Mouse (Mus musculus) left cerebral cortex, adult 18-20 months (tissue): ENCODE results near the gene Ppif. TPM values are rescaled to one million over a fixed set of nuclear protein-coding genes. Genes with fewer than 3 reads are reported as not detected.

ENCODE experiments used
- DNase-seq, 2 experiments: peaks; one replicate each; pipeline ENCODE4 v3.0.0; 2021 to 2022; ENCODE audit warnings: low spot score in 2 of 2, mixed read lengths in 1 of 2
- total RNA-seq, 2 experiments: library from RNA; stranded (reverse); gene quantifications; 2 replicates each; pipeline ENCODE4 v1.2.3; 2021

The Ppif gene
- total RNA-seq, 2 experiments from 2014 or later, result 25.4 to 25.6 TPM

GRCm38 (mm10) chr14:25734736-25735716 is 41.1 kb downstream of the Ppif start:
- DNase-seq, result no peak

DNA sequence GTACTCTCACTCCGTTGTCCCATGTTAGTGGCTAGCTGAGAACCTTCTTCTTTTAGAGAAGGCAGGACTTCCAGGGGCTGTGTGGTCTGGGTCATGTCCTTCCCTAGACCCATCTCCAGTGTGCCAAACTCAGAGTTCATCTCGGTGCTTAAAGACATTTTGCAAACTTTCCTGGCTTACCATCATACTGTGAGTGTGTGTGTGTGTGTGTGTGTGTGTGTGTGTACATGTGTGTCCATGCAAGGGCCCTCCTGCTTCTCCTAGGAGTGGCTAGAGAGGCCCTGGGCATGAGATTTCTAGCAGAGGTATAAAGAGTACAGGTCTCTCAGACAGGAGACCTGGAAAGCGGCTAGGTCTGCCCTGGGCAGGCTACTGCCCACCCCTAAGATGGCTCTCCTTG is 42.2 kb downstream of the Ppif start:
- DNase-seq, result no peak

DNA sequence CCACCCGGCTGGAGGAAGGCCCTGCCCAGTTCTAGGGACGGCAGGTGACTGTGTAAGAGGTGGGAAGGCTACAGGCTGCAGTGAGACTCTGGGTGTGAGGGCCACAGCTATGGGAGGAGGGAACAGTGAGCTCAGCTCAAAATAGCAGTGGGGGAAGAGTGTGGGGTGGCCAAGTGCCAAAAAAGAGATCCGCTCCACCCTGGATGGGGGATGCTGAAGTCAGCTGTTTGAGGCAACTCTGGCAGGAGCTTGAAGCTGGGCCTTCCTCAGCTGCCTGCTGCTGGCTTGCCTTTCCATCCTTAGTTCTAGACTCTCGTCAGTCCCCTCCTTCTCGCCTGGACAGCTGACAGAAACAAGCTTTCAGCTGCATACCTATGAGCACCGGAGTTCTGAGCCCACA is 42.6 kb downstream of the Ppif start:
- DNase-seq, result peak; percentile 62 to 67

DNA sequence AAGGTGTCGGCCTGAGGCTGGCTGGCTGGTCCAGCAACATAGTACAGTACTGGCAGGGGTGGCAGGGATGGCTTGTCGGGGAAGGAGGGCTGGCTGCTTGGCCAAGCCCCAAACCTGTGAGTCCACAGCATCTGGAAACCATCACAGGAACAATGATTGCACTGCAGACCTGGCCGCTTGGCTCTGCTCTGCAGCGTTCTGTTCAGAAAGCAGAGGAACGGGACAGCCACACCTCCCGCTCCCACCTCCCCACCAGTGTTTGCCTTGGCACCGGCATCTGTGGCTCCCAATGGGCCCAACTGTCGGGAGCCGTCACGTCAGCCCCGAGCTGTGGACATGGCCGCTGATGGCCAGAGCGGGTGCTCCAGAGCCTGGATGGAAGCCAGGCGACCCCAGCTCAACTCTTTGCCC is 44.6 kb downstream of the Ppif start:
- peak in 1 of 2 experiments; percentile 34 for DNase-seq

DNA sequence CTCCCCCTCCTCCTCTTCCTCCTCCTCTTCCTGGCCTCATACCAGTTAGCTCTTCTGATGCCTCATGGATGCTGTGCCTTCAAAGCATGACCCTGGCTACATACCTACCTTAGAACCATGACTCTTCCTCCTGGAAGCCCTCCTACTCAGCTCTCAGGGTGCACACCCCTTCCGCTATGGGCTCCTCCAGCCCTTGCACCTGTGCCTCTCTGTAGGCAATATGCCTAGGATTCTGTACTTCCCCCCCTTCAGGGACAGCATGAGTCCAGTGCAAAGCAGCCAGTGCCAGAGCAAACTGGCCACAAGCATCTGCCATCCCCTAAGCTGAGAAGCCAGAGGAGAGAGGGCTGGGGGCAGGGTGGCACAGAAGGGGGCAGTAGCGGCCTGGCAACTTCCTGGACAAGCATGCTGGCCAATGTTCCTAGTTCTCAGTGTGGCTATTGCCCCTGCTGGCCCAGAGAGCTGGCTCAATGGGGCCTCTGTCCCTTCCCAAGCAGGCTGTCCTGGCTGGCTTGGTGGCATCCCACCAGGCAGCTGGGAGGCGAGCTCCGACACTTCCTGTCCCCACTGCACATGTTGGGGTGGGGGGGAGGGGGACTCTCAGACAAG is 46.1 kb downstream of the Ppif start:
- DNase-seq, result peak; percentile 48 to 62

- DNase-seq, result no peak
These were observed 47.3 kb downstream of the Ppif start for GRCm38 (mm10) chr14:25741211-25741610.

DNA sequence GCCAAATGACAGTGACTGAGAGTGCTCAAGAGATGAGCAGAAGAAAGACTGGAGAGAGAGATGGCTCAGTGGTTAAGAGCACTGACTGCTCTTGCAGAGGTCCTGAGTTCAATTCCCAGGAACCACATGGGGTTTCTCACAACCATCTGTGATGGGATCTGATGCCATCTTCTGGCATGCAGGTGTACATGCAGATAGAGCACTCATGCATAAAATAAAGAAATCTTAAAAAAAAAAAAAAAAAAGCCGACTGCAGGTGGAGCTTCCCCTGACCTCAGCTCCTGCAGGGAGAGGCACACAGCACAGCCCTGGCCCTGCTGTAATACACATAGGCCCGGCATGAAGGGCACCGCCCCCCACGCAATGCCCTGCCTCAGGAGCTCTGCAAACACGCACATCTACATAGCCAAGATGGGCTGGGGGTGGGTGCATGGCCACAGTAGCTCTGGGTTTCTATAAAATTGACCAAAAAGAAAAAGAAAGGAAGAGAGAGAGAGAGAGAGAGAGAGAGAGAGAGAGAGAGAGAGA is 48.0 kb downstream of the Ppif start:
- no peak for DNase-seq

- no peak for DNase-seq
These were observed 49.0 kb downstream of the Ppif start for GRCm38 (mm10) chr14:25742943-25743342.

GRCm38 (mm10) chr14:25745365-25746184 is 51.6 kb downstream of the Ppif start:
- DNase-seq, result no peak

DNA sequence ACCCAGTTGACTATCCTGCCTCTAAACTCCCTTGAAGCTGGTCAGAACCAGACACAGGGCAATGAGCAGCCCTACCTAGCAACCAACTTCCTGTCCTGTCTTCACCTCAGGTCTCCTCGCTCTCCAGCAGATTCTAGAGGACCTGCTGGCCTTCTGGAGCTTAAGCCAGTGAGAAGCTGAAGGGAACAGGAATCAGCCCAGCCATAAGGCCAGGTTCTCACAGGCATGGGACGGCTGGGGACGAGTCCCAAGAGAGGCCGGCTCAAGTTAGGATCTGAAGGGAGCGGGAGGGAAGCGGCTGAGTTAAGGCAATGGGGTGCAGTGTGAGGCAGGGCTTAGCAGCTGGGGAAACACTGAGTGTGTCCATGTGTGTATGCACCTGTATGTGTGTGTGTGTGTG is 52.4 kb downstream of the Ppif start:
- no peak for DNase-seq

GRCm38 (mm10) chr14:25746971-25747945 is 53.3 kb downstream of the Ppif start:
- DNase-seq, result no peak

DNA sequence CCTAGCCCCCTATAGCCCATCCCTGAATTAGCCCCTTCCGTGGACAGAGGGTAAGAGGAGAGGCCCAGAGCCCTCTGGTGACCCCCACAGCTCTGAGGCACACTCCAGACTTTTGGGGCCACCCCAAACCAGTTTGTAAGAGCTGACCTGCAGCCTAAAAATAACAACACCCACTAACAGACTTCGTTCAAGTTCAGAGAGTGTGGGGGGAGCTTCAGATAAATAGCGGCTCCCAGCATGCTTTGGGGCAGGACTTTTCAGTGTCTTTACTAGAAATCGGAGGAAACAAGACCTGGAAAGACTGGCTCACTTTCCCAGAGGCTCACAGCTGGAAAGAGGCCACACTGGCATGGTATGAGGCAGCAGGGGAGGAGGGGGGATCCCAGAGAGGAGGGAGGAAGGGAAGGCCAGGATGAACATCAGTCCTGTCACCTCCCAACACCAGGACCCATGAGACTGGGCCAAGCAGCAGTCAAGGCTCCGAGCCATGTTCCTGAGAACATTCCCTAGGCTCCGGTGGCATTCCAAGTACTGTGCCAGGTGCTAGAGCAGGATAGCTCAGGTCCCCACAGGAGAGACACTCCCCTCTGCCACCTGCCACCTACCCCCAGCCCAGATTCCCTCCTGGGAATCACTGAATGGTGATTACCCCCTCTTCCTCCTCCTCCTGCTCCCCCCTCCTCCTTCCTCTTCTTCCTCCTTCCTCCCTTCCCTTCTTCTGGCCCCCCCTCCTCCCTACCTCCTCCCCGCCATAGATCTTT is 54.2 kb downstream of the Ppif start:
- DNase-seq, result no peak

GRCm38 (mm10) chr14:25749143-25749909 is 55.4 kb downstream of the Ppif start:
- no peak for DNase-seq

Other genes starting within 250 kb of the Ppif start
- 100 to 1,000 TPM in 1 of 2 experiments, 10 to 100 TPM in 1; 89.2 to 100 TPM for gene Zmiz1, start 235.0 kb upstream of the Ppif start, total RNA-seq
- 10 to 100 TPM; 47.4 to 47.7 TPM for gene Zcchc24, start 74.9 kb downstream of the Ppif start, total RNA-seq
- gene Anxa11, start 148.0 kb downstream of the Ppif start, total RNA-seq, result 10 to 100 TPM; 45.7 to 45.8 TPM
- not detected for gene Plac9a, start 208.9 kb downstream of the Ppif start, total RNA-seq
- 10 to 100 TPM in 1 of 2 experiments, 1 to 10 TPM in 1; 7.7 to 10.5 TPM for gene Tmem254a, start 233.5 kb downstream of the Ppif start, total RNA-seq
- gene Cphx1, start 244.2 kb downstream of the Ppif start, total RNA-seq, result not detected